Mouse (Mus musculus): ENCODE results near the gene Gm30083.

The Gm30083 gene

DNA sequence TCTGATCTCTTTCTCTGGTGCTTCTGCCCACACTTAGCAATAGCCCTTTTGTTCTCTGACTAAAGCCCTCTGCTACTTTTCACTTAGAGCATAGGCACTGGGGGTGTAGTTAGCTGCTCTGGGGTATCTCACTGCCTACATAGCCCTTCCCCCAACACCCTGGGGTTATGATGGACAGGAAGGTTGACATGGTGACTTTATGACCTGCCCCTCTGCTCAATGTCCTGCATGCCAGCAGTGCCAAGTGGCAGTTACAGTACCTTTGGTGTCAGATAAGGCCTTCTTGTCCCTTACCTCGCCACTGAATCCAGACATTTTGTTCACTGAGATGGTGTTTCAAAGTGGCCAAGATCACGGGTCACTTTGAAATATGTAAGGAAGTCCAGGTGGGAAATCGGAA is at the start of gene Gm30083:
Gene Gm30083, minus strand, starts transcription at position 120 of the 400 bp plus-strand sequence.
- DNase-seq, result no peak

GRCm38 (mm10) chr14:34052516-34052915 is 37.5 kb upstream of the Gm30083 start, which contains the start of gene Antxrl:
Antxrl (plus strand) TSS chr14:34052707.
- no peak for DNase-seq

- DNase-seq, result no peak
Observed at GRCm38 (mm10) chr14:34050101-34050779, 35.3 kb upstream of the Gm30083 start.

- no peak for DNase-seq
Observed at GRCm38 (mm10) chr14:34043341-34043740, 28.4 kb upstream of the Gm30083 start.

DNA sequence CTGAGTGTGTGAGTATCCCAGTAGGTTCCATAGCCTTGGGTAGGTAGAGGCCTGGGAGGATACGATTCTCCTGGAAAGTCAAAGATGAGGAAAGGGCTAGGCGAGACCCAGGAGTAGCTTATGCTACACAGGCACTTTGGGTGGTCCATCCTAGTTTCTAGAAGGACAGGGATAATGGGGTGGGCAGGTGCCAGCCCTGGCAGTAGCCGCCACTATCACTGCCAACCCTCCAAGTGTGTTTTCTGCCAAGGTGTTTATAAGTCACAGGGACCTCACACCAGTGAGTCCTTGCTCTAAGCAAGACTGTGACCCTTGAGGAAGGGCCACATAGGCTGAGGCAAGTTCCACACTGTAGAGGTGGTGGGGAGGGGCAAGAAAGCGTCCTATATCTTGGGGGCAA is 26.3 kb upstream of the Gm30083 start:
- DNase-seq, result no peak

DNA sequence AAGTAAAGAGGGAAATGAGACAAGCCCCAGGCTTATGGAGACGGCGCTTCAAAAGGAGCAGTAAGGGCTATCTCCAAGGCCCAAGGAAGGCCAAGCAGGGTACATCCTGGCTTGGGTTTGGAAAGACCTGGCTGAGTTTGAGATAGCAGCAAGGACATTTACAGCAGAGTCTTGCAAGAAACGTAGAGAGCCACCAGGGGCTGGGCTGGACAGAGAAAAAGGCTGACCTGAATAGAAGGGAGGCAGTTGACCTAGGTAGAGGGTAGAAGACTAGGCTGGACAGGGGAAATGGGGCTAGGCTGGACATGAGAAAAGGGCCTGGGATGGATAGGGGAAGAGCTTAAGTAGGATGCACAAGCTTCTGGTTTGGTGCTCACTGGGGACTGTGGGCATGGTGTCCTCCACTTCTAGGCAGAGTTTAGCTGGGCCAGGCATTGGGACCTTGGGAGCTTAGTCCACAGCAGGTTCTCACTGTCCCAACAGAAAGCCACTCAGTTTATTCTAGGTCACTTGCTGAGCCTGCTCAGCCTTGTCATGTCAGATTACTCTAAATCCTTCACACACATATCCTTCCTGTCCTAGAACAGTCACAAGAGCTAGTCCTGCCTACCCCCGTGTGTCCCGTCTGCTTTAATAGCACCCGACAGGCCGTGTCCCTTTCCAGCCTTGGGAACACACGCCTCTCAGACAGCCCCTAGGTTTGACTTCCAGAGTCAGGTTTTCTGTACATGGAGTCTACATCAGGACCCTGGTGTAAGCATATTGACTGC is 19.0 kb upstream of the Gm30083 start:
- no peak for DNase-seq

DNA sequence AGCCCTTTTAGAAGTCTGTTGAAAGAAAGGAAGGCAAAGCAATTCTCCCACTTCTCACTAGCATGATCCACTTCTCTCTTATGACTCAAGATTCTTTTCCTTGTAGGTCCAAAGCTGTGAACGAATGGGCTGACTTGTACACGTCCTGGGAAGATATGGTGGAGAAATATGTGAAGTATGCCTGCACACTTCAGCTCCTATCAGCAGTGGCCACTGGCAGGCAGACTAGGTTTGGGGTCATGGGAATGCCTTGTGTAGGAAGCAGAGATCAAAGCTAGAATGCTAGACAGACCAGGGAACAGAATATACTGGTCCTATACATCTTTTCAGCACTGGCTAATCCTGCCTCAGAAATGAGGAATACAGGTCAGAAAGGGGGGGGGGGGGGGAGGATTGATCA is 11.7 kb upstream of the Gm30083 start:
- no peak for DNase-seq

- no peak for DNase-seq
Observed at GRCm38 (mm10) chr14:34016938-34017337, 2.0 kb upstream of the Gm30083 start.

DNA sequence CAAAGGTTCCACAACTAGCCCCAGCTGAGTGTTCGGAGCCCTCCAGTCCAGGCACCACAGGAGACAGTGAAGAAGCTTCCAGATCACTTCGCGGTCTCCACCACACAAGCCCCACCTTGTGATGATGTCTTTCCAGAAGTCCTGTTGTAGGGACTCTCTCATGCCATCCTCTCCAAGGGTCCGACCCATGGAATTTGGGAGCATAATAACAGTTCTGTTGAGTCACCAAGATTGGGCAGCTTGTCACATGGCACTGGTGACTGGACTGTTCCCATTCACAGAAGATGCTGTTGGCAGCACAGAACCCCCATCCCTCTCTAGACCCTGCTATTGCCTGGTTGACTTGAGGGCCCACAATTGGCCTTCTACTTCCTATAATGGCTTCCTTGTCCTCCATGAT is 1.4 kb upstream of the Gm30083 start, which contains the start of gene Gm5460:
Gene Gm5460, plus strand, starts transcription at position 378 of the 400 bp plus-strand sequence.
- no peak for DNase-seq

GRCm38 (mm10) chr14:34002358-34002757 is 12.6 kb downstream of the Gm30083 start:
- DNase-seq, result no peak

DNA sequence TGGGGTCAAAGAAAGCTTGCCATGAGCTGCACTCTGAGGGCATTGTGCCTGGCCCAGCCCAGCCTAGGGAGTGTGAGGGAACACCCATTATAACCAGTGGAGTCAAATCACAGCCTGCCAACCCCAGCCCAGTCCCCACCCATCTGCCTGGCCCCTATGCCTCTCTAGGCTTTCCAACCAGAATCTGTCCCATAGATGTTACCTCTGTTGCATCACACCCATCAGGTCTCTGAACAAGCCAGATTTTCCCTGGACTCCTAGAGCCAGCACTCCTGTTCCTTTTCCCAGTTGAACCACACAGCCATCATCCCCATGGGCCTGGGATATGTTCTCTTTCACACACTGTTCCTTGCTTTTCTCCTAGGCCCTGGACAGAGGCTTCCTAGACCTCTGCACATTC is 13.5 kb downstream of the Gm30083 start:
- no peak for DNase-seq

GRCm38 (mm10) chr14:34000076-34000475 is 14.9 kb downstream of the Gm30083 start:
- no peak for DNase-seq

- DNase-seq, result no peak
Observed at GRCm38 (mm10) chr14:33997427-33997826, 17.6 kb downstream of the Gm30083 start.

DNA sequence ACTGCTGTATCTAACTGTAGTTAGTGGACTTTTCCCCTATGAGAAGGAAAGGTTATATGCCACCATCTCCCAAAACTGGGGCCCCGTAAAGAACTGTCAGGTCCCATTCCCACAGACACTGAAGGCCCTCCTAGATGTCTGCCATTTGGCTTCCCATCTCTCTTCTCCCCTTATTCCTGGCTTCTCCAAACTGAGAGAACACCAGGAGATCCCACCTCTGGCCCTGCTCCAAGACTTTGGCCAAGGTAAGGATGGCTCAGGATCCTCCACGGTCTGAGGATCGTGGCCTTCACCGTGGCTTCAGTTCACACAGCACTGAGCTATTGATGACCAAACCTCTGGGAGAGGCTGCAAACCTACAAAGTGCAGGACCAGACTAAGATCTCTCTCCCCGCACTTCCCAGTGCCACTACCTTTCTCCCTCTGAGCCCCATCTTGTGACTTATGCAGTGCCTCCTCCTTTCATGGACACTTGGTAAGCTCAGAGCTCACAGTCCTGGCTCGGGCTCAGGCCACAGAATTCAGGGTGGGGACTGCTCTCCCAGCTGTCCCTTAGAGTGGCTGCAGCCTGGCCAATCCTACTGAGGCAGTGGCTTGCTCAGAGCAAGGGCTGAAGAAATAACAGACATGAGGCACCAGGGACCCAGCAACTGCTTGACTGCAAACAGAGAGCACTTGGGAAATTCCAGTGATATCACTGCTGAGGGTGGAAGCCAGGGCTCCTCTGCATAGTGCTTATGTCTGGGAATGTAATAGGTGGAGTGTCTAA is 21.3 kb downstream of the Gm30083 start:
- DNase-seq, result no peak

- DNase-seq, result no peak
Observed at GRCm38 (mm10) chr14:33993051-33993450, 21.9 kb downstream of the Gm30083 start.

- DNase-seq, result no peak
Observed at GRCm38 (mm10) chr14:33991971-33992370, 23.0 kb downstream of the Gm30083 start.

DNA sequence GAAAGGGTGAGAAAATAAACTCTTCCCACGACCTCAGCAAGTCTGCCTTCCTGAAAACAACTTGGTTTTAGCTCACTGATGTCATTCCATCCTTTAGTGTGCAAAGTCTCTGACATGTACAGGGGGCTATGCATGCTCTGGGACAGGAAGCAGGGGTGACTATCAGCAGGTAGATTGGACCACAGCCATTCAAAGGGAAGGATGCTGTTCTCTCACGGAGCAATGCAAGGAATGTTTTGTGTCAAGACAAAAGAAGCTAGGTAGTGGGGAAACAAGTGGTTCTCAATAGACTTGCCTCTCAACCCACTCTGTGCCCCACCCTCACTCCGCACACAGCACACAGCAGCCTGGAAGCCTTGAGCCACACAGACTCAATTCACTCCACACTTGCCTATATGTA is 25.8 kb downstream of the Gm30083 start:
- DNase-seq, result no peak

GRCm38 (mm10) chr14:33978604-33979059 is 36.4 kb downstream of the Gm30083 start, which contains the start of gene Zfp488:
Zfp488 (minus strand) TSS chr14:33978764.
- no peak for DNase-seq

- DNase-seq, result no peak
Observed at GRCm38 (mm10) chr14:33977748-33978147, 37.2 kb downstream of the Gm30083 start.

DNA sequence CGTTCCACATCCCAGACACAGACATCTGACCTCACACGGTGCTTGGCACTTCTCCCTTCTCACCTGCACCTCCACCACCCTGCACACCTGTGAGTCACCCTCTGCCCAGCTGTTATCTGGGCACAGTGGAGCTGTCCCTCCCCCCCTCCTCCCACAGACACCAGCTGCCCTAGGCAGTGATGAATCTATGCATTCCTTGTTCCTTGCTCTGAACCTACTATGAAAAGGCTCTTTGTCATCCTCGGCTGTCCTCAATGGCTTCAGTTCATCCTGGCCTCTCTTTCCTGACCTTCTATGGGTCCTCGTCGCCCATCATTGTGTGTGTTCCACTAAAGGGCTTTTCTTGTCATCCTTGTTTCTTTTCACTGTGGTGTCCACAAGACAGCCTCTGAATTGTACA is 40.2 kb downstream of the Gm30083 start:
- DNase-seq, result no peak

DNA sequence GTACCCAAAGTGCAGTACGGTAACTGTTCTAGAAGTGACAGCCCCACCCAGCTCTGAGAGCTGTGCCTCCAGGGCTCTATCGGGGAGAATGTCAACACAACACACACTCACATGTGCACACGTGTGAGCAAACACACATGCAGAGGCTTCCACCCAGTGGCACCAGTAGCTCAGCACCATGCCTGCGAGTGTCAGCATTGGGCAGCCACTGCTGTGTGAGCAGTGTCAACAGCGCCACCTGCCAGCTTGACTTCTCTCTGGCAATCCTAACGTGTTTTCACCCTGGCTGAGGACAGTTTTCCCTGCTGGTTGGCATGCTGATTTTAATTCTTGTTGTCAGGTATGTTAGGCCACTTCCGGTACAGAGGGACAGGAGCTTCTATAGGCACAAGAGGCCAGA is 42.3 kb downstream of the Gm30083 start:
- DNase-seq, result no peak

DNA sequence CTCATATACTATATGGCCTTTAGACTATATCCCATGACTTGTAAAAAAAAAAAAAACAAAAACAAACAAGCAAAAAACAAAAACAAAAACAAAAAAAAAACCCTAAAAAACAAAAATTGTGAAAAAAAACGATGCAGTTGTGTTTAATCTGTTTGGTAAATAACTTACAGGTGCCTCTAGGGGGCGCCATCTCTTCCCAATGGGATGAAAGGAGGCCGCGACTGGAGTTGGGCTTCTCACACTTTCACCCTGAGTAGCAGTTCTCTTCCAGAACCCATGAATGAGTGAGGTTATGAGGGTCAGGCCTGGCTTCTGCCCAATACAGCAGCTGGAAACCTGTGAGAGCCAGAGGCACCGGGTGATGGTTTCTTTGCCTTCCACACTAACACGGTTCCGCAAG is 49.3 kb downstream of the Gm30083 start:
- DNase-seq, result no peak

- no peak for DNase-seq
Observed at GRCm38 (mm10) chr14:33959341-33959740, 55.6 kb downstream of the Gm30083 start.

All from thymus, adult 18-20 months (tissue).